Mouse (Mus musculus) thymus, postnatal 36 days (tissue): Measurements from ENCODE around the gene Cyp39a1.

Experiments used
- DNase-seq, 2 experiments: peaks; one replicate each; pipeline ENCODE4 v3.0.0; 2022; ENCODE audit warnings: mixed read lengths in 2 of 2

Cyp39a1 gene

GRCm38 (mm10) chr17:43667290-43667843 lies at the start of gene Cyp39a1:
Gene Cyp39a1, plus strand, starts transcription at chr17:43667425.
- DNase-seq: no peak

- no peak for DNase-seq
These were observed 48.1 kb upstream of the Cyp39a1 start for GRCm38 (mm10) chr17:43619156-43619555.

- DNase-seq: no peak
These were observed 45.1 kb upstream of the Cyp39a1 start for GRCm38 (mm10) chr17:43622076-43622475.

- no peak for DNase-seq
These were observed 39.0 kb upstream of the Cyp39a1 start for GRCm38 (mm10) chr17:43628246-43628645.

GRCm38 (mm10) chr17:43629026-43629495 lies 38.2 kb upstream of the Cyp39a1 start:
- no peak for DNase-seq

- DNase-seq: no peak
These were observed 37.5 kb upstream of the Cyp39a1 start, which contains the start of gene Tdrd6 for GRCm38 (mm10) chr17:43629496-43630426. Gene Tdrd6, minus strand, starts transcription at chr17:43630299.

- no peak for DNase-seq
These were observed 36.8 kb upstream of the Cyp39a1 start for GRCm38 (mm10) chr17:43630427-43630760.

GRCm38 (mm10) chr17:43637146-43637545 lies 30.1 kb upstream of the Cyp39a1 start:
- no peak for DNase-seq

DNA sequence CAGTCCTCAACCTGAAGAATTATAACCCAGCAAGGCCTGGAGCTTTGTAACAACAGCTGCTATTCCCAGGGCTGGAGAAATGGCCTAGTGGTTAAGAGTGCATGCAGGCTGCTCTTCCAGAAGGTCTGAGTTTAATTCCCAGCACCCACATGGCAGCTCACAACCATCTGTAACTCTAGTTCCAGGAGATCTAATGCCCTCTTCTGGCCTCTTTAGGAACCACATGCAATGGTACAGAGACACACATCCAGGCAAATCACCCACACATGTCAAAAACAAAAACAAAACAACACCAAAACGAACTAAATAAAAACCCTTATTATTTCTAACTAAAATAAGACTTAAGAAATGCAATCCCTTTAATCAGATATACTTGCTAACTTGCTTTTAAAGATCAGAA lies 26.4 kb upstream of the Cyp39a1 start:
- no peak for DNase-seq

DNA sequence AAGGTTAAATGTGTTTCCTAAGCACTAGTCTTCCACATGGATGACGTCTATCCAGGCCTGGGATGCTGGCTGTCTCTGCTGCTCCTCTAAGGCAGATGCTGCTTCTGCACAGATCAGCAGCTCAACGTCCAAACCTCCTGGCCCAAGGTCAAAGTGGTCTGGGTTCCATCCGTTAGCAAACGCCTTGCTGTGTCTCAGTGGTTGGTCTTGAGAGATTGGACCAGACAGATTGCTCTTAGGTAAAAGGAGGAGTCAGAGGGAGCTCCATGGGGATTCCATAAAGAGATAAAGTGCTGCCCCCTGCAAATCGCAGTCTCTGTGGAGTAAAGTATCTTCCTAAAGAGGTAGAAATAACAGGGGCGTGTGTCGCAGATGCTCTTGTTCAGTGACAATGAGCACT lies 24.0 kb upstream of the Cyp39a1 start:
- DNase-seq: no peak

GRCm38 (mm10) chr17:43644375-43644774 lies 22.9 kb upstream of the Cyp39a1 start:
- no peak for DNase-seq

GRCm38 (mm10) chr17:43645136-43645535 lies 22.1 kb upstream of the Cyp39a1 start:
- peak; percentile 25 to 52 for DNase-seq

GRCm38 (mm10) chr17:43646925-43647324 lies 20.3 kb upstream of the Cyp39a1 start:
- DNase-seq: no peak

DNA sequence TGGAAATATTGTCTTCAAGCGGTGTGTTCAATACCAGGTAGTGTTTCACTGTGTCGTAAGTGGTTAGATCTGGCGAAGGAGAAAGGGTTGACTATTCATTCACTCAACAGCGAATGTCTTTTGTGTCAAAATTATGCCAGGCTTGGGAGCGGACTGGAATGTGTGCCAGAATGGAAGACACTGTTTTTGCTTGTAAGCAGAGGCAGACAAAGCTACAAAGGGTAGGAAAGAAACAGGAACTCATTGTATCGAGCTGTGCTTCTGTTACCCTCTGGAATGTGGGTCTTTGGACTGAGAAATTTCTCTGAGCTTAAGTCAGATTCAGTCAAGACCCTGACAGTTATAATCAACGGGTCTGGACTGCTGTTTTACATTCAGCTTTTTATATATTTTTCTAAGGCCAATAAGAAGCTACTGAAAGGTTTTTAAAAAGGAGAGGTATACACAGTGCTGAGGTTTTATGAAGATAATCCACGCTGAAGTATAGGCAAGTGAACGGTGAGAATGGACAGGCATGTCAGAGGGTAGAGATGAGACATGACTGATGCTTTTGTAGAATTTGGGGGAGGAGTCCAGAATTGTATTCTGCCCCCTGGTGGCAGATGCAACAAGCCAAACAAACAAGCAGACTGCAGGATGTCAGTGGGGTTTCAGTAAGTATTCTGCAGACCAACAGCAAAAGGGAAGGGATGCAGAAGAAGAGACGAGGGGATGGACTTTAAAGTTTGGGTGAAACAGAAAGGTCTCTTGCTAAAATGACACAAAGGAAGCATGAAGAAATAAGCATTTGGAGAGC lies 17.4 kb upstream of the Cyp39a1 start:
- peak; percentile 12 to 15 for DNase-seq

- no peak for DNase-seq
These were observed 15.7 kb upstream of the Cyp39a1 start for GRCm38 (mm10) chr17:43651314-43652046.

DNA sequence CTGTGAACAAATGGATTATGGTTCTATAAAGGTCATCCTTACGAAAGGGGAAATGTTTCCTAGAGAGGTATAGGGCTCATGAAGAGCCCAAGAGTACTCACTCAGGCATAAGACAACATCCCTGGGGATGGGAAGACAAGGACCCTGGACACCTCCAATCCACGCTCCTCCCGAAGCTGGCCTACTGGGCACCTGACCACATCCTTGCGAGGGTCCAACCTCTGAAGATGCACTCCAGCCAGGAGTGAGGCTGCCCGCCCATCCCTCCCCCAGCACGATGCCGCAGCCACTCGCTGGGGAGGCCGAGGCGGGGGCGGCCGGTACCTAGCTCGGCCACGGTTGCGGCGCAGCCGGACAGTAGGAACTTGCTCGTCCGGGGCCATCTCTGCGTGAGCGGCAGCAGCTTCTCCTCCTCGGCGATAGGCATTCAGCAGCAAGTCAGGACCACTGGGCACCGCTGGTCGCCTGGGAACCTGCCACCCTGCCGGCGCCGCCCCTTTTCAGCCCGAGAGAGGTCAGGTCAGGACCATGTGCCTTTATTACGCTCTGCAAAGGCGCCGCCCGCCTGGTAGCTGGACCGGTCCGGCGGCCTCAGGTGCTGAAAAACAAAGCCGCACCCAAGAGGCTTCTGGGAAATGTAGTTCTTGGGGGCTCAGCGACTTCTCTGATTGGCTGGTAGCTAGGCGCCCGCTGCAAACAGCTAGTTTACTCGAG lies 492 bp upstream of the Cyp39a1 start, which contains the start of gene Slc25a27:
Slc25a27 (minus strand) TSS at position 639 of the 714 bp plus-strand sequence.
- peak; percentile 77 to 84 for DNase-seq

DNA sequence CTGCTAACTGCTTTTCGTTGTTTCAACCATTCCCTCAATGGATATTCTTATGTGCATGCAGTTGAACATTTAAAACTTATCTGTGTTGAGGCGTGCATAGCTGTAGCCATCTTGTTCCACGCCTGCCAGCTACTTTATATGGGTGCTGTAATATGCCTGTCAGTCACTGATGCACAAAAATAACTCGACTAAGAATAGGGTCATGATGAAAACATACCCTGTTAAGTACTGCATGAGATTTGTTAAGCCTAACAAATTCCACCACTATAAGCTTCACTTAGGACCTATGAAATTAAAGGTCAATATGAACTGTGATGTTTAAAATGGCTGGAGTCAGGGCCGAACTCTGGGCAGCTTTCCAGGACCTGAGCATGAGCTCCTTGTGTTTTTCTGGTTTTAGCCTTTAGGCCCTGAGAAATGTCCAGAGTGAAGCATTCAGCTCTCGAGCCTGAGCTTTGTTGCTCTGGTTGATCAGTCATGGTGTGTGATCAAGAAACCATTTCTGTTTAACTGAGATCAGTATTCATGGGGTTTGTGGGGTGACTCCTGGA lies 2.0 kb downstream of the Cyp39a1 start:
- DNase-seq: no peak

DNA sequence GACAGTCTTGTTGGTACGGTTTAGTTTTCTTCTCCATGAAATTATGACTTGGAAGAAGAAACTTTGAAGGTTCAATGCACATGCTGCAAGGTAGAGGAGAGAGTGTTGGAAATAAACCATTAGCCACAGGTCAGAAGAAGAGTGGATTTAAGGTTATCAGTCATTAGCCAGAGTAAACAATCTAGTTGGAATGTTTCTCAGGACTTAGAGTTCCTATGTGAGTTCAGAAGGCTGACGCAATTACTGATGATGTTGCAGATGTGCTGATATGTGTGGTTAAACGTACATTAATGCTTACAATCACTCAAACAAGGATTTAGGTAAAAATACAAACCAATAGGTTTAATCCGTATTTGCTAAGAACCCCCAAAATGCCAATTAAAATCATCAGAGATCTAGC lies 4.7 kb downstream of the Cyp39a1 start:
- DNase-seq: no peak

DNA sequence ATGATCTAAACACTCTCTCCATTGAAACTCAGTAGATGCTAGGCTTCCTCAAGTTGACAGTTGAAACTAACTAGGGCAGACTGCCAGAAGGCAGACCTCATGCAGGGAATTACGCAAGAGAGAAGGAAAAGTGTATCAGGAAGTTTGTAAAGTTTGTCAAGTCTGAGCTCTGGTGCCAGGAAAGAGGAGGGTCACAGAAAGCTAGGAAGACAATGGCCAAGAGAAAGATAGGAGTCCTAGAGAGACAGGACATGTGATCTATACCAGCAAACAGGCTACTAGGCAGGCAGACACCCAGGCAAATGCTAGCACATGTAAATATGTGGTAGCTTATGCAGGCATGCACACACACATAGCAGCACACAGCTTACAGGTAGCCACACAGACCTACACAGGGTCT lies 8.0 kb downstream of the Cyp39a1 start:
- no peak for DNase-seq

DNA sequence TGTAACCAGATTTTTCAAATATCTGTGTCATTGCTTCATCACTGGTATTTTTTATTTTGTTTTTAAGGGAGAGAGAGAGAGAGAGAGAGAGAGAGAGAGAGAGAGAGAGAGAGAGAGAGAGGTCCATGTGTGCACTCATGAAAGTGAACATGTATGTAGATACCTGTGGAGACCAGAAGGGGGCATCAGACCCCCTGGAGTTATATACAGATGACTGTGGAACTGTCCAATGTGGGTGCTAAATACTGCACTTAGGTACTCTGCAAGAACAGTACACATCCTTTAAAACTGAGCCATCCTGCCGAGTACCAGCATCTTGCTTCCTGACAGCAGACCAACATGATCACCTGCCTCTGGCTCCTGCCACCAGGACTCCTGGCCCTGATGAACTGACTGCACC lies 9.0 kb downstream of the Cyp39a1 start:
- DNase-seq: no peak

GRCm38 (mm10) chr17:43677317-43677716 lies 10.1 kb downstream of the Cyp39a1 start:
- DNase-seq: no peak

DNA sequence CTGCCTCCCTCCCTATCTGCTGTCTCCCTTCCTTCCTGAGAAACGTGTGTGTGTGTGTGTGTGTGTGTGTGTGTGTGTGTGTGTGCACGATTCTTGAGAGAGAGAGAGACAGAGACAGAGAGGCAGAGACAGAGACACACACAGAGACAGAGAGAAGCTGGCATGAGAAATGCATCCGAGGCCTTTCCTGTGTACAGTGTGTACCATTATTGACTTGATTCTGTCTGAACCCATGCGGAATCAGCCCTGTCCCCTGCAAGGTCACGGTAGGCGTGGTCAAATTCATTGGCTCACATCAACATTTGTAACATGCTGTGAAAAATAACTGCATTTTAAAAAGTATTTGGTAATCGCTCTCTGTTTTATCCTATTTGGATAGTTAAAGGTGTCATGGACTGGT lies 16.9 kb downstream of the Cyp39a1 start:
- no peak for DNase-seq
